Mouse (Mus musculus): ENCODE measurements at regions not wholly inside any gene's neighbourhood (a gene's known extent, or its start where the extent isn't known, plus 50 kb on each side); places are given as distances from the start of the nearest gene placed in this dataset.

- no peaks in the 10 kb centered on the region; the same call in 1 of the 2 replicates for H3K4me1 ChIP-seq (ENCODE audit: control insufficient read depth, insufficient read depth, low read length)
- H3K9ac ChIP-seq (replicated peaks; ENCODE audit: low read length): no peak overlapping the region
- H3K9me3 ChIP-seq (ENCODE audit: control insufficient read depth, low read length): no peaks in the 10 kb centered on the region
- ATAC-seq (ENCODE audit: low FRiP score, low TSS enrichment): no peak
- no peak overlapping the region for H3K27ac ChIP-seq (replicated peaks; ENCODE audit: low read depth, low read length)
- no peak for DNase-seq
- no peak overlapping the region for H3K4me3 ChIP-seq (replicated peaks; ENCODE audit: low read depth, low read length)
- WGBS: 77% methylated on average over 6 of the region's 6 CpGs
- no peak overlapping the region for H3K4me2 ChIP-seq (ENCODE audit: low read length)
- H3K36me3 ChIP-seq (ENCODE audit: control insufficient read depth, insufficient read depth, low read length): no peaks in the 10 kb centered on the region
- no peaks in the 10 kb centered on the region for H3K27me3 ChIP-seq (ENCODE audit: control insufficient read depth, insufficient read depth, low read length)
These were observed 281.8 kb upstream of the Klf3 start for GRCm38 (mm10) chr5:64521401-64521800.

- no peaks in the 10 kb centered on the region; the same call in 1 of the 2 replicates for H3K4me1 ChIP-seq (ENCODE audit: control insufficient read depth, insufficient read depth, low read length)
- 47% methylated on average over 5 of the region's 5 CpGs for WGBS
- no peak for DNase-seq
These were observed 281.2 kb upstream of the Klf3 start for GRCm38 (mm10) chr5:64521969-64522368.

GRCm38 (mm10) chr5:64526521-64526920 lies 276.7 kb upstream of the Klf3 start:
- Histone ChIP-seq H3K4me2 (ENCODE audit: low read length) (no peak overlapping the region), H3K9me3 (ENCODE audit: control insufficient read depth, low read length) (no peaks in the 10 kb centered on the region), H3K9ac (replicated peaks; ENCODE audit: low read length) (no peak overlapping the region), H3K4me1 (ENCODE audit: control insufficient read depth, insufficient read depth, low read length) (no peaks in the 10 kb centered on the region), H3K36me3 (ENCODE audit: control insufficient read depth, insufficient read depth, low read length) (no peaks in the 10 kb centered on the region), H3K4me3 (replicated peaks; ENCODE audit: low read depth, low read length) (no peak overlapping the region), H3K27ac (replicated peaks; ENCODE audit: low read depth, low read length) (no peak overlapping the region), H3K27me3 (ENCODE audit: control insufficient read depth, insufficient read depth, low read length) (no peaks in the 10 kb centered on the region)
- ATAC-seq (ENCODE audit: low FRiP score, low TSS enrichment) (no peak), DNase-seq (no peak)
- WGBS: 94% methylated on average over 3 of the region's 3 CpGs

More at GRCm38 (mm10) chr5:64521969-64522368, 281.2 kb upstream of the Klf3 start:
- Histone ChIP-seq H3K27me3 (ENCODE audit: control insufficient read depth, insufficient read depth, low read length) (no peaks in the 10 kb centered on the region), H3K36me3 (ENCODE audit: control insufficient read depth, insufficient read depth, low read length) (no peaks in the 10 kb centered on the region), H3K4me3 (replicated peaks; ENCODE audit: low read depth, low read length) (no peak overlapping the region), H3K9ac (replicated peaks; ENCODE audit: low read length) (no peak overlapping the region), H3K9me3 (ENCODE audit: control insufficient read depth, low read length) (no peaks in the 10 kb centered on the region), H3K27ac (replicated peaks; ENCODE audit: low read depth, low read length) (no peak overlapping the region), H3K4me2 (ENCODE audit: low read length) (no peak overlapping the region)
- ATAC-seq (ENCODE audit: low FRiP score, low TSS enrichment): no peak

GRCm38 (mm10) chr5:64527962-64528361 lies 275.2 kb upstream of the Klf3 start:
- 80% methylated on average over 3 of the region's 3 CpGs for WGBS
- no peak overlapping the region for H3K4me3 ChIP-seq (replicated peaks; ENCODE audit: low read depth, low read length)
- no peaks in the 10 kb centered on the region for H3K4me1 ChIP-seq (ENCODE audit: control insufficient read depth, insufficient read depth, low read length)
- no peaks in the 10 kb centered on the region for H3K9me3 ChIP-seq (ENCODE audit: control insufficient read depth, low read length)
- no peak for ATAC-seq (ENCODE audit: low FRiP score, low TSS enrichment)
- DNase-seq: no peak
- H3K4me2 ChIP-seq (ENCODE audit: low read length): no peak overlapping the region
- no peak overlapping the region for H3K9ac ChIP-seq (replicated peaks; ENCODE audit: low read length)
- no peaks in the 10 kb centered on the region for H3K36me3 ChIP-seq (ENCODE audit: control insufficient read depth, insufficient read depth, low read length)
- no peaks in the 10 kb centered on the region for H3K27me3 ChIP-seq (ENCODE audit: control insufficient read depth, insufficient read depth, low read length)
- no peak overlapping the region for H3K27ac ChIP-seq (replicated peaks; ENCODE audit: low read depth, low read length)

GRCm38 (mm10) chr5:64534371-64534770 lies 268.8 kb upstream of the Klf3 start:
- Histone ChIP-seq H3K4me3 (replicated peaks; ENCODE audit: low read depth, low read length) (no peak overlapping the region), H3K36me3 (ENCODE audit: control insufficient read depth, insufficient read depth, low read length) (no peaks in the 10 kb centered on the region), H3K27me3 (ENCODE audit: control insufficient read depth, insufficient read depth, low read length) (no peaks in the 10 kb centered on the region), H3K27ac (replicated peaks; ENCODE audit: low read depth, low read length) (no peak overlapping the region), H3K9ac (replicated peaks; ENCODE audit: low read length) (no peak overlapping the region), H3K4me1 (ENCODE audit: control insufficient read depth, insufficient read depth, low read length) (no peaks in the 10 kb centered on the region), H3K9me3 (ENCODE audit: control insufficient read depth, low read length) (no peaks in the 10 kb centered on the region), H3K4me2 (ENCODE audit: low read length) (no peak overlapping the region)
- 95% methylated on average over 4 of the region's 4 CpGs for WGBS
- DNase-seq: no peak
- no peak for ATAC-seq (ENCODE audit: low FRiP score, low TSS enrichment)

- 97% methylated on average over 6 of the region's 6 CpGs for WGBS
- no peak overlapping the region for H3K4me2 ChIP-seq (ENCODE audit: low read length)
- no peaks in the 10 kb centered on the region for H3K36me3 ChIP-seq (ENCODE audit: control insufficient read depth, insufficient read depth, low read length)
- H3K9me3 ChIP-seq (ENCODE audit: control insufficient read depth, low read length): no peaks in the 10 kb centered on the region
- H3K4me3 ChIP-seq (replicated peaks; ENCODE audit: low read depth, low read length): no peak overlapping the region
- H3K27ac ChIP-seq (replicated peaks; ENCODE audit: low read depth, low read length): no peak overlapping the region
- no peak for ATAC-seq (ENCODE audit: low FRiP score, low TSS enrichment)
- H3K27me3 ChIP-seq (ENCODE audit: control insufficient read depth, insufficient read depth, low read length): no peaks in the 10 kb centered on the region
- no peak overlapping the region for H3K9ac ChIP-seq (replicated peaks; ENCODE audit: low read length)
- no peak for DNase-seq
- H3K4me1 ChIP-seq (ENCODE audit: control insufficient read depth, insufficient read depth, low read length): no peaks in the 10 kb centered on the region
These were observed 268.2 kb upstream of the Klf3 start for GRCm38 (mm10) chr5:64534947-64535346.

- Histone ChIP-seq H3K9ac (replicated peaks; ENCODE audit: low read length) (no peak overlapping the region), H3K4me3 (replicated peaks; ENCODE audit: low read depth, low read length) (no peak overlapping the region), H3K36me3 (ENCODE audit: control insufficient read depth, insufficient read depth, low read length) (no peaks in the 10 kb centered on the region), H3K4me1 (ENCODE audit: control insufficient read depth, insufficient read depth, low read length) (no peaks in the 10 kb centered on the region), H3K27me3 (ENCODE audit: control insufficient read depth, insufficient read depth, low read length) (no peaks in the 10 kb centered on the region), H3K9me3 (ENCODE audit: control insufficient read depth, low read length) (no peaks in the 10 kb centered on the region), H3K4me2 (ENCODE audit: low read length) (no peak overlapping the region), H3K27ac (replicated peaks; ENCODE audit: low read depth, low read length) (no peak overlapping the region)
- WGBS: 95% methylated on average over 4 of the region's 4 CpGs
- ATAC-seq (ENCODE audit: low FRiP score, low TSS enrichment): no peak
- no peak for DNase-seq
These were observed 267.6 kb upstream of the Klf3 start for GRCm38 (mm10) chr5:64535546-64535945.

- Histone ChIP-seq H3K4me3 (replicated peaks; ENCODE audit: low read depth, low read length) (no peak overlapping the region), H3K4me1 (ENCODE audit: control insufficient read depth, insufficient read depth, low read length) (no peaks in the 10 kb centered on the region), H3K27me3 (ENCODE audit: control insufficient read depth, insufficient read depth, low read length) (no peaks in the 10 kb centered on the region), H3K27ac (replicated peaks; ENCODE audit: low read depth, low read length) (no peak overlapping the region), H3K9me3 (ENCODE audit: control insufficient read depth, low read length) (no peaks in the 10 kb centered on the region), H3K36me3 (ENCODE audit: control insufficient read depth, insufficient read depth, low read length) (no peaks in the 10 kb centered on the region), H3K4me2 (ENCODE audit: low read length) (no peak overlapping the region), H3K9ac (replicated peaks; ENCODE audit: low read length) (no peak overlapping the region)
- ATAC-seq (ENCODE audit: low FRiP score, low TSS enrichment) (no peak), DNase-seq (no peak)
- 85% methylated on average over 20 of the region's 20 CpGs for WGBS
These were observed 266.6 kb upstream of the Klf3 start for GRCm38 (mm10) chr5:64536393-64537112.

- WGBS: 91% methylated on average over 10 of the region's 10 CpGs
- DNase-seq (no peak), ATAC-seq (ENCODE audit: low FRiP score, low TSS enrichment) (no peak)
- no peak overlapping the region for H3K4me2 ChIP-seq (ENCODE audit: low read length)
- H3K4me3 ChIP-seq (replicated peaks; ENCODE audit: low read depth, low read length): no peak overlapping the region
- H3K9me3 ChIP-seq (ENCODE audit: control insufficient read depth, low read length): no peaks in the 10 kb centered on the region
- no peaks in the 10 kb centered on the region for H3K36me3 ChIP-seq (ENCODE audit: control insufficient read depth, insufficient read depth, low read length)
- H3K27ac ChIP-seq (replicated peaks; ENCODE audit: low read depth, low read length): no peak overlapping the region
- H3K4me1 ChIP-seq (ENCODE audit: control insufficient read depth, insufficient read depth, low read length): no peaks in the 10 kb centered on the region
- no peak overlapping the region for H3K9ac ChIP-seq (replicated peaks; ENCODE audit: low read length)
- no peaks in the 10 kb centered on the region for H3K27me3 ChIP-seq (ENCODE audit: control insufficient read depth, insufficient read depth, low read length)
These were observed 265.9 kb upstream of the Klf3 start for GRCm38 (mm10) chr5:64537113-64537780.

All from midbrain, embryonic 14.5 days (tissue).